ENCODE assay signal across 13 mouse cellular contexts in genomic region chr5:140944382-140945125, GRCm38 (mm10). TPM values are rescaled to one million over a fixed set of nuclear protein-coding genes. Genes with fewer than 3 reads are reported as not detected.
A peak's percentile ranks its signal among the peaks of the same experiment; 100 is the strongest.
DNase-seq lines count a peak whose midpoint lies in the region; ATAC-seq lines count a peak whose summit lies in the region.
"Had no signal": no experiment of that assay in that cellular context is flagged by ENCODE, and none has a peak within 500 bp of the region (broad histone marks: within the 10 kb centered on the region; RNA-seq: fewer than 3 reads in every experiment).

No protein-coding gene starts in this region.

- peak; percentile 34 for DNase-seq in layer of hippocampus, adult 9-11 months
- DNase-seq in layer of hippocampus, postnatal 36 days = no peak
- DNase-seq in spleen, adult 12 weeks (ENCODE audit: low spot score) = peak; percentile 4
- peak; percentile 47 for DNase-seq in thymus, postnatal 25 days
- no peak for DNase-seq in embryo, embryonic 10 days (ENCODE audit: low spot score)
- no peak for DNase-seq in gastrocnemius, postnatal 10 days
- DNase-seq: cerebellum, adult 11-12 months; embryo, embryonic 11 days; kidney, adult 2 months had no signal

- ATAC-seq in common myeloid progenitor, adult 5-6 weeks (replicated peaks; ENCODE audit: low read depth, poor library complexity, severe bottlenecking) = peak; percentile 45
- no peak for ATAC-seq in activated CD4-positive, CD25-positive, alpha-beta regulatory T cell, adult 4 months

RNA-seq across cellular contexts. Expression of gene Card11, which starts 55.8 kb away (rescaled TPM):
- total RNA-seq in layer of hippocampus, postnatal 36 days (2021) = under 1 TPM in 1 of 2 experiments, not detected in 1; 0.13 TPM
- 1.4 and 1.8 TPM in 2 replicates for total RNA-seq in common myeloid progenitor, adult 5-6 weeks (2017)
- polyA plus RNA-seq in activated CD4-positive, CD25-positive, alpha-beta regulatory T cell, adult 4 months (2017; shearing (Covaris generic)) = 10 to 100 TPM; 35.9 to 55.7 TPM
- total RNA-seq in gastrocnemius, postnatal 10 days (2021) = under 1 TPM; 0.25 to 0.26 TPM
- total RNA-seq: MEL had no signal
- polyA plus RNA-seq: hindbrain, embryonic 12.5 days had no signal

Comparison
In these comparisons a context has a peak if more than half of its experiments do, and no peak if none do; other contexts are left out.
1. DNase-seq: peak in layer of hippocampus, adult 9-11 months (single experiment), spleen, adult 12 weeks (single experiment) and thymus, postnatal 25 days (single experiment); none in layer of hippocampus, postnatal 36 days (0 of 2), embryo, embryonic 10 days (single experiment) and gastrocnemius, postnatal 10 days (single experiment).